Mouse (Mus musculus): ENCODE results near the gene Thra. TPM values are rescaled to one million over a fixed set of nuclear protein-coding genes. Genes with fewer than 3 reads are reported as not detected.

The Thra gene
- polyA plus RNA-seq, 1 experiment = 721 TPM

DNA sequence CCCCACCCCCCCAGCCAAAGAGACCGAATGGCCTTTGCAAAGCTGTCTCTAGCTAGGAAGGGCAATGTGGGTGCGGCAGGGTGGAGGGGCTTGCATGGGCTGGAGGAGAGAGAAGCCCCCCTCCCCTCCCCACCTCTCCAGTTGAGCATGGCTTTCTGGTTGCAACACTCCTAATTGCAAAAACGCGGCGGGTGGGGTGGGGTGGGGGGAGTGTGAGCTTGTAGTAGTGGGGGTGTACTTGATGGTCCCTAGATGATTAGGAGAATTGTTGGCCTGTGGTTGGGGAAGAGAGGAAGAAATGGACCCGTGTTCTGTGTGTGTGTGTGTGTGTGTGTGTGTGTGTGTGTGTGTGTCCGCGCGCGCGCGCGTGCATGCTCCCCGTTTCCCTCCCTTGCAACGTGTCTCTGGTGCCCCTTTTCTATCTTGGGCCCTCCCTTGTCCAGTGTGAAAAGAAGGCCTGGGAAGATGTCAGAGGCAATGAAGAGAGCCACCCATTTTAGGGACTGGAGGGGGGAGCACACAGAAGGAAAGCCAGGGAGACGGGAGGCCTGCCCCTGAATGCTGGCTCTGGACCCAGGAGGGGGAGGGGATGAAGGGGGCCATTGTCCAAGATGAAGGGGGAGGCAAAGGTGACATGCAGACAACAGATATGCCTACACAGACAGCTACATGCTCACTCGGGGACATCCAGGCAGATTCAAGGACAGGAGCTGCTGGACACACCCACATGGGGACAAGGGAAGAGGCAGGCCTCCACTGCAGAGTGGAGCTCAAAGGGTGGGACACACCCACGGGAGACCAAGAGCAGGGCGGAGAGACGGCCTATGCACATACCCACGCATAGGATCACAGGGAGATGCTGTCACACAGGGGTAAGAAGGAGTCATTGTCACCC is 2.2 kb downstream of the Thra start:
- Histone ChIP-seq H3K27ac (ENCODE audit: insufficient read depth, low read length) (peak overlapping the region; percentile 99), H3K4me3 (ENCODE audit: insufficient read depth, low read length) (peak overlapping the region; percentile 55), H3K4me1 (ENCODE audit: control insufficient read depth, insufficient read depth, low read length) (peaks cover 9% of the 10 kb centered on the region)
- TF ChIP-seq CTCF (IDR thresholded peaks at IDR 0.05; ENCODE audit: extremely low read depth, insufficient read depth, low read length) (no peak), POLR2A (IDR thresholded peaks at IDR 0.05; ENCODE audit: extremely low read depth, insufficient read depth, low read length) (0 out of 2 replicates have a peak, but pooled peaks have one; percentile 27)

- H3K4me1 ChIP-seq (ENCODE audit: control insufficient read depth, insufficient read depth, low read length) = peaks cover 14% of the 10 kb centered on the region
- H3K4me3 ChIP-seq (ENCODE audit: insufficient read depth, low read length) = peak overlapping the region; percentile 55
- peak overlapping the region; percentile 49 for H3K27ac ChIP-seq (ENCODE audit: insufficient read depth, low read length)
- no peak for TF ChIP-seq POLR2A (IDR thresholded peaks at IDR 0.05; ENCODE audit: extremely low read depth, insufficient read depth, low read length)
- no peak for TF ChIP-seq CTCF (IDR thresholded peaks at IDR 0.05; ENCODE audit: extremely low read depth, insufficient read depth, low read length)
Measured at GRCm38 (mm10) chr11:98743655-98744345, 3.4 kb downstream of the Thra start.

GRCm38 (mm10) chr11:98744456-98745019 is 4.1 kb downstream of the Thra start:
- Histone ChIP-seq H3K27ac (ENCODE audit: insufficient read depth, low read length) (peak overlapping the region; percentile 49), H3K4me3 (ENCODE audit: insufficient read depth, low read length) (peak overlapping the region; percentile 55), H3K4me1 (ENCODE audit: control insufficient read depth, insufficient read depth, low read length) (peaks cover 17% of the 10 kb centered on the region)
- TF ChIP-seq POLR2A (IDR thresholded peaks at IDR 0.05; ENCODE audit: extremely low read depth, insufficient read depth, low read length) (no peak), CTCF (IDR thresholded peaks at IDR 0.05; ENCODE audit: extremely low read depth, insufficient read depth, low read length) (no peak)

DNA sequence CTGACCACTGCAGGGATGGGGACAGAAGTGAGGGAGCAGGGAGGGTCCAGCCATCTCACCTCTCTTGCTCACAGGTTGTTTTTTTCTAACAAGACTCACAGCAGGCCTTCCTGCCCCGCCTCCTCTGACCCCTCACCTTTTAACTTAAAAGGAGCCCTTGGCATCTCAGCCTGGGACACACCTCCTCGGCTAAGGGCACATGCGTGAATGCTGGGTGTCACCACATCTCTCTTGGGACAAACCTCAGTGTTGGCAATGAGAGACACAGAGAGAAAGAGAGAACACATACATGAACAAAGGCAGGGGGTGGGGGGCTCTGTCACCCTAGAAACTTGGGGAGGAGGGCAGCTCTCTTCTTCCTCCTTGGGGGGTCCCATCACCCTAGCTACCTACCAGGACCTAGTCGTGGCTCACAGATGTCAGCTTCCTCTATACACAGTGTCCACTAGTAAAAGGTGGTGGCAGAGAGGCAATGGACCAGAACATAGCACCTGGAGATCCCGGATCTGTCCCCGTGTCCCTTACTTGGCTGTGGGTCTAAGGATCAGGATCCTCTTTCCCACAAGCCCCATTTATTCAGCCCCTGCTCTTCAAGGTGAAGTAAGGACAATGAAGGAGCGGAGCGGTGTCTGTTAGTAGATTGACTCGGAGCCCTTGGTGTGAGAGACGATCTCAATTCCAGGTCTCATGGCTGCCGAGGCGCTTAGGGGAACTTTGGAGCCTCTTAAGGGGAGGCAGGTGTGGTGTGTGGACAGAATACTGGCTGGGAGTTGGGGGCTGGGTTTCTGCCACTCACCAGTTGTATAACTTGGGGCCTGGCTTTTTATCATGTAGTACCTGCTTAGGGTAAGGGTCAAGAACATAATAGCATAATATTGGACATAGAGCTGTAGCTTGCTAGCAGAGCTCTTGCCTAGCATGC is 5.8 kb downstream of the Thra start:
- Histone ChIP-seq H3K4me1 (ENCODE audit: control insufficient read depth, insufficient read depth, low read length) (peaks cover 24% of the 10 kb centered on the region), H3K4me3 (ENCODE audit: insufficient read depth, low read length) (no peak overlapping the region), H3K27ac (ENCODE audit: insufficient read depth, low read length) (peak overlapping the region; percentile 74)
- TF ChIP-seq CTCF (IDR thresholded peaks at IDR 0.05; ENCODE audit: extremely low read depth, insufficient read depth, low read length) = no peak
- no peak for TF ChIP-seq POLR2A (IDR thresholded peaks at IDR 0.05; ENCODE audit: extremely low read depth, insufficient read depth, low read length)

DNA sequence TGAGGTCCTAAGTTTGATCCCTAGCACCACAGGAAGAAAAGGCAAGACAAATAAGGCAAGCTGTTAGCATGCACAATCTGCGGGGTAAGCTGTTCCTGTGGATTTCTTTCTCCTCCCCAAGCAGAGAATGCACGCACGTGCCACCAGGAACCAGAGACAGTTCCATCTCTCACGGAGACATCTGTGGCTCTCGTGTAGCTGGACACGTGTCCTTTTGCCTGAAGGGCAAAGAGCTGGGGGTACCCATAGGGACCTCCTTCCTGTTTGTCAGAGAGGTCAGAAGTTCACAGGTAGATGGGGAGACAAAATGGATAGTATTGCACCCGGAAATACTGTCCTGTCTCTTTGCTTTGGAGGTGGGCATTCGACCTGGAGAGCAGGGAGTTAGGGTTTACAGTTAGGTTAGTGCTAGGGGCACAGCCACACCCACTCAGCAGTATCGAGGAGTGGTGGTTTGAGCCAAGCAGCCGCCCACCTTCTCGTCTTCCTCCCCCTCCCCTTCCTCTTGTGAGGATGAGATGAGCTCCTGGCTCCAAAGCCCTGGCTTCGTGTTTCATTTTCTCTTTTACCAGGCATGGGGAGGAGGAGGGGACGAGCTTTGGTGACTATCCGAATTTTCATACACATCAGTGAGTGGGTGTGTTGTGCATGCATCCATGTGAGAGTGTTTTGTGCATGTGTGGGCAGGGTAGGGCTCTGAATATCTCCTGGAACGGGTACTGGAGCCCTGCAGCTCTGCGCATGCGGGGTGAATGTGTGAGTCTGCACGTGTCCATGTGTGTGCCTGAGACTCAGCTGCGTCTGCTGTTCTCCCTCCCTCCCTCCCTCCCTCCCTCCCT is 6.6 kb downstream of the Thra start:
- Histone ChIP-seq H3K27ac (ENCODE audit: insufficient read depth, low read length) (peak overlapping the region; percentile 74), H3K4me1 (ENCODE audit: control insufficient read depth, insufficient read depth, low read length) (peaks cover 27% of the 10 kb centered on the region), H3K4me3 (ENCODE audit: insufficient read depth, low read length) (no peak overlapping the region; the same call in 1 of the 2 replicates)
- TF ChIP-seq CTCF (IDR thresholded peaks at IDR 0.05; ENCODE audit: extremely low read depth, insufficient read depth, low read length) (no peak), POLR2A (IDR thresholded peaks at IDR 0.05; ENCODE audit: extremely low read depth, insufficient read depth, low read length) (0 out of 2 replicates have a peak, but pooled peaks have one; percentile 19)

- Histone ChIP-seq H3K4me1 (ENCODE audit: control insufficient read depth, insufficient read depth, low read length) (peaks cover 33% of the 10 kb centered on the region), H3K27ac (ENCODE audit: insufficient read depth, low read length) (peak overlapping the region; percentile 88), H3K4me3 (ENCODE audit: insufficient read depth, low read length) (peak overlapping the region; percentile 13)
- TF ChIP-seq POLR2A (IDR thresholded peaks at IDR 0.05; ENCODE audit: extremely low read depth, insufficient read depth, low read length) = 0 out of 2 replicates have a peak, but pooled peaks have one; percentile 22
- no peak for TF ChIP-seq CTCF (IDR thresholded peaks at IDR 0.05; ENCODE audit: extremely low read depth, insufficient read depth, low read length)
Measured at GRCm38 (mm10) chr11:98747804-98748505, 7.5 kb downstream of the Thra start.

GRCm38 (mm10) chr11:98748506-98749416 is 8.3 kb downstream of the Thra start:
- Histone ChIP-seq H3K4me3 (ENCODE audit: insufficient read depth, low read length) (peak overlapping the region; percentile 13), H3K27ac (ENCODE audit: insufficient read depth, low read length) (peak overlapping the region; percentile 88), H3K4me1 (ENCODE audit: control insufficient read depth, insufficient read depth, low read length) (peaks cover 37% of the 10 kb centered on the region)
- TF ChIP-seq CTCF (IDR thresholded peaks at IDR 0.05; ENCODE audit: extremely low read depth, insufficient read depth, low read length) (no peak), POLR2A (IDR thresholded peaks at IDR 0.05; ENCODE audit: extremely low read depth, insufficient read depth, low read length) (no peak)

Data from cortical plate, adult 2 months (tissue).